Mouse (Mus musculus) C2C12 (cell line): Measurements from ENCODE around the gene Socs5.

Experiments
- CEBPB ChIP-seq: IDR thresholded peaks from one replicate; pipeline ENCODE4 v1.6.1; 2011; ENCODE audit warnings: low read depth, mild to moderate bottlenecking, control low read depth, moderate library complexity
- CTCF ChIP-seq: IDR thresholded peaks from one replicate; pipeline ENCODE4 v1.5.1; 2011; ENCODE audit not compliant: control insufficient read depth, insufficient read depth, insufficient read length
- FOSL1 ChIP-seq: IDR thresholded peaks from one replicate; pipeline ENCODE4 v1.8.0; 2011; ENCODE audit warnings: mild to moderate bottlenecking, low read length; ENCODE audit not compliant: poor library complexity, insufficient read depth, severe bottlenecking
- MAX ChIP-seq: IDR thresholded peaks from one replicate; pipeline ENCODE4 v1.6.1; 2011; ENCODE audit warnings: mild to moderate bottlenecking, control low read depth
- MYOD1 ChIP-seq: IDR thresholded peaks from one replicate; pipeline ENCODE4 v1.6.1; 2011; ENCODE audit warnings: low read depth; ENCODE audit not compliant: control insufficient read depth, insufficient read length
- MYOG ChIP-seq: IDR thresholded peaks from one replicate; pipeline ENCODE4 v1.6.1; 2011; ENCODE audit not compliant: control insufficient read depth, insufficient read length; ENCODE audit errors: extremely low read depth
- USF1 ChIP-seq: IDR thresholded peaks from one replicate; pipeline ENCODE4 v1.6.1; 2011; ENCODE audit warnings: low read depth, mild to moderate bottlenecking, control low read depth, moderate library complexity

DNA sequence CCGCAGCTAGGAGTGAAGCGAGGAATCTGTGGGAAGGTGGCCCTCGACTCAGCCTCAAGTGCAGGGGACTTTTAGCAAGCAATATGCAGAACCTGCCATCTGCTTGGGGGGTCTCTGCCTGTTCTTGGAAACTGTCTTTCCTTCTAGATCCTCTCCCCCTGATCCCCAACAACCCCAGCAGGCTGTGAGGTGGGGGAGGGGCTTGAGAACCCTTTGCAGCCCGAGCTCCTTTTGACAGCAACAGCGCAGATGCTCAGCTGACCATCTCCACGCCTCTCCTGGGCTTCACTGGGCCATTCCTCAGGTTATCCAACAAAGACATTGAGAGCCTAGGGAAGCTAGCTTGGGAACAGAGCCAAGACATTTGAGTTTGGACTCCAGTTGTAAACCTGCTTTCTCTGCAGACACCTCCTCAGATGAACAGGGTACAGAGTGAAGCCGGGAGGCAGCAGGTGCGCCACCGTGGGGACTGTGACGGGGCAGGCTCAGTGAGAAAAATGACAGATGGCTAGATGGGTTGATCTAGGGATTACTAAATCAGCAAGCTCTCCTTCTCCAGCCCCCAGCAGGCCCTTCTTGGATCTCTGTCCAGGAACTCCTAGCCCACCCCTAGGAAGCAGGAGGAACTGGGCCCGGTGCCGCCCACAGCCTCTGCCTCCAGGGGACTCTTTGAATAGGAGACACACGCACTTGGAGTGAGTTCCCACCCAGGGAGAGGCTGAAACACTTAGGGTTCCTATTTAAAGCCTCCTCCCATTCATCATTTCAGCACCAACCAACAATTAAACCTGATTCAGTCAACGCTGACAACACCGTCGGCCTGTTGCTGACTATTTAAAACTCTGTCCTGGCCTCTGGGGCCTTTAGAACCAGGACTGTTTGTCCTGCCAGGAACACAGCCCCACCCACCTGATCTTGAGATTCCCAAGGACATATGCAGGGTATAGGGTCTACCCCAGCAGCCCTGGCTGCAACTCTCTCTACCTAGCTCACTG is 71.4 kb downstream of the Socs5 start:
- TF ChIP-seq CTCF (no peak), MYOD1 (no peak), USF1 (no peak), MAX (no peak), MYOG (no peak), CEBPB (no peak), FOSL1 (no peak)
